Mouse (Mus musculus) spleen, adult 12 weeks (tissue): Measurements from ENCODE around the gene Nek11.
A peak's percentile ranks its signal among the peaks of the same experiment; 100 is the strongest.

ENCODE experiments used
- DNase-seq: peaks from one replicate; pipeline ENCODE4 v3.0.0; 2022; ENCODE audit warnings: low spot score

Nek11 gene

DNA sequence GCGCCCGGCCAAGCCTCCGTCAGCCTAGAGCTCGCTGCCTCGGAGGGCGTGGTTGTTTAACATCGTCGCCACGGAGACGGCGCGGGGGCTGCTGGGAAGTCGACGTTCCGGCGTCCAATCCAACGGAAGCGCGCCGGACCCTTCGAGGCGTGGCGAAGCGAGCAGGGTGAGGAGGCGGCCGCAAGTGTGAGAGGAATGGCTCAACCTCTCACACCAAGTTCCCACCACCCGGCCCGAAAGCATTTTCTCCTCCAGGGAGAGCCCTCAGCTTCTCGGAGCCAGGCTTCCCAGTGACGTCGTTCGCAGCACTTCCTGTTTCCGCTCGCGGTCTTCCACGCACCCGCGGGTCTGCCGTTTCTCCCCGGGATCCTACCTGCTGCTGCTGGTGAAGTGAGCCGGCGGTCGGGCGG, at the start of gene Nek11, which contains the start of gene Aste1:
Gene Nek11, minus strand, starts transcription at position 307 of the 410 bp plus-strand sequence.
Gene Aste1, plus strand, starts transcription at position 175 of the 410 bp plus-strand sequence.
- peak; percentile 92 for DNase-seq

DNA sequence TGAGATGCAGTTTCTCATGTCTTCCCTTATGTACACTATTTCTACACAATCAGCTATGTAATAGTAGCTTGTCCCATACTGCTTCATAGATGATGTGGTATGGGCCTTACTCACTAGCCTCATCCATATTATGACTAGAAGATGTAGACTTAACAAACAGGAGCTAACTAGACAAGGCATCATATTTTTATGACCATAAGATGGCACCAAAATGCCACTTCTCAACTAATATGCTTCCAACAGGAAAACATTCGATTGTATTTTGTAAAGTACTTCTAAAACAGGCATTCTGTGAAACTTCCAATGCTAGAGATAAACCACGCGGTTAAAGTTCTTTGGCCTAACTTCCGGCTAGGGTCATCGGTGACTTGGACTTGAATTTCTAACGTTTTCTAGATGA, 13.2 kb upstream of the Nek11 start:
- no peak for DNase-seq

DNA sequence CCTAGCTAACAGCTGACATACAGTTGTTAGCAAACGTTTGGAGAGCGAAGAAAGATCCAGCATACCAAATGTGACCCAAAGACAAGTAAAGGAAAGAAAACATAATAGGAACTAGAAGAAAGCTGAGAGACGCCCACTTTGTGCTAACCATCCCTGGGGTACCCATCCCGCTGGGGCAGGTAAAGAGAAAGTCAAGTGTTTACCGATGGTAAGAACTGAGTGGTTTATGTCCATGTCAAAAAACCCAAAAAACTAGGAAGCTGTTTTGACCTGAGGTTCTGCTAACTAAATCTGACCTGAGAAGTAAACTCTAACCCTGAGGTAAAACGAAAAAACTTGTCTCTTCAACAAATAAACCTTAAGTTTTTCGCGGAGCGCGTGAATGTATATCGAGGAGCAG, 604 bp downstream of the Nek11 start:
- no peak for DNase-seq

DNA sequence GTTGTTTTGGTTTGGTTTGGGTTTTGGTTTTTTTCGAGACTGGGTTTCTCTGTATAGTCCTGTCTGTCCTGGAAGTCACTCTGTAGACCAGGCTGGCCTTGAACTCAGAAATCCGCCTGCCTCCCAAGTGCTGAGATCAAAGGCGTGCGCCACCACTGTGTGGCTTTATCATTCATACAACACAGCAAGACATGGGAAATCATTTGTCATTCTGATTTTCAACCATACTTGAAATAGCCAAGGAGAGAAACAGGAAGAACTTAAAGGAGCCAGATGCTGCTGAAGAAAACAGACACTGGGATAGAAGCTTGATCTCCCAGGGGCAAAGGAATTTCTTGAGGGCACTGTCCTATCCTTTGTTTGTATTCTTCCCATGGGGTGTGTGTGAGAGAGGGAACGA, 4.7 kb downstream of the Nek11 start:
- no peak for DNase-seq

DNA sequence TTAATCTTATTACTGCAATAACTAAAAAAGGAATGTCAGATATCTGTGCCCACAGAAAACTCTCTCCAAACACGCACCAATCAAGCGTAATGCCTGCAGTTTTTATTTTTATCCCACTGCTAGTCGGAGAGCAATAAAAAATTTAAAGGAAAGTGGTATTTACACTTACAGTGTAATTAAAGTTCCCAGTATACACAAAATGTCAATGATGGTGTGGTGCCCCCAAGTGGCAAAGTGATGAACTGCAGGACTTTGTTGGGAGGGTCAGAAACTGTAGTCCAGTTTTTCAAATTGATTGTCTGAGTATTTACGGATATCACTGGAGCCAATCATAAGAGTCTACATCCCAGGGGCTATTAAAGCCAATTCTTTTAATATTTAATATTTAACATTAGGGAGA, 6.0 kb downstream of the Nek11 start:
- peak; percentile 46 for DNase-seq

DNA sequence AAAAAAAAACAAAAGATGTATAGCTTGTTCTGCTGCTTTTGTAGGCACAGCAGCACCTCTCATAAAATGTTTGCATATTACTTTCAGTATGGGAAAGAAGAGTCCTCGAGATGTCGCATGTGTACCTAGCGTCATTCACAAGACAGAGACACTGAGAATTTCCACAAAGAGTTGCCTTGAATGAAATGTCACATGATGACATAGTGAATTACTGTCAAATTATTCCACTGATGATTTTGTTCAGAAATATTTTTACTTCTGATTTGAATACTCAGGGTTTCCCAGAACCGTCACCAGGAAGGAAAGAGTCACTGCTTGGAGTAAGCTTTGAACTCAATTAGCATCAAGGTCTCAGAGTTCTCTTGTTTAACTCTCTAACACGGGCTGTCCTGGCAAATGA, 7.9 kb downstream of the Nek11 start:
- no peak for DNase-seq

DNA sequence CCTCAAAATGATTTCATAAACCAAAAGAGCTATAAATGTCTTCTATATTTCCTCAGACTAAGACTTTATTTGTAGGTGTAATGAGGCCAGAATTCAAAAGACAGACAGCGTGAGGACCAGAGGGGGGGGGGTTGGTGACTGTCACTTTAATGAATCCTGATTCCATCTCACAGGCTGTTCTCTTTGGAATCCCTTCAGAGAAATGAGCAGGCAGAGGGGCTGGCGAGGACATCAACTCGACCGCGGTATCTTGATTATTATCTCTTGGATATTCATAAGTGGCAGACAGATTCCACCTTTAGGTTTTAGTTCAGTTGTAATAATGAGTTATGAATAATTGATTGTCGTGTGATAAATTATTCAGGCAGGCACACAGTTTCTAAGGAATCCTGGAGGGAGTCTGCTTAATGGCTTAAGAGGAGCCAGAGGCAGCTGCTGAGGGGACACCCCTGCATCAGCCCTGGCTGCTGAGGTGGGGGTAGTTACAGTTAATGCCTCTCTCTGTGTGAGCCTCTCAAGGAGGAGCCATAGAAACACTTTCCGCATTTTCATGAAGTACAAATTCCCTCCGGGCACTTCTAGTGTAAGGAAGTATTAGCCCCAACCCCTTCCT, 15.7 kb downstream of the Nek11 start:
- no peak for DNase-seq

DNA sequence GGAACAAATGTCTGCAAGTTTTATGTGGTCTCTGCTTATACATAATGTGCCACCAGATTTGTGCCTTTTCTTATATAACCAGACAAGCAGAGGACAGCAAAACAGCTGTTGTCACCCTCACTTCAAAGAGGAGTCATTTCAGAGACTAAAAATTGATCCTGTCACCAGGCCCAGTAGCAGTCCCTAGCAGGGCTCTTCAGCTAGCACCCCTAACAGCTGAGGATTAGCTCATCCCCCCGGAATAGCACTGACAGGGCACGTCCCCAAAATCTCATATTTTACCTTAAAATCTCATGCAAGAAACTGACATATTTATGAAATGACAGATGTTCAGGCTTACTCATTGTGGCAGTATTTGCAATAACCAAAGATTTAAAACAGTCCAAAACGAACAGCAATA, 17.7 kb downstream of the Nek11 start:
- DNase-seq: no peak

DNA sequence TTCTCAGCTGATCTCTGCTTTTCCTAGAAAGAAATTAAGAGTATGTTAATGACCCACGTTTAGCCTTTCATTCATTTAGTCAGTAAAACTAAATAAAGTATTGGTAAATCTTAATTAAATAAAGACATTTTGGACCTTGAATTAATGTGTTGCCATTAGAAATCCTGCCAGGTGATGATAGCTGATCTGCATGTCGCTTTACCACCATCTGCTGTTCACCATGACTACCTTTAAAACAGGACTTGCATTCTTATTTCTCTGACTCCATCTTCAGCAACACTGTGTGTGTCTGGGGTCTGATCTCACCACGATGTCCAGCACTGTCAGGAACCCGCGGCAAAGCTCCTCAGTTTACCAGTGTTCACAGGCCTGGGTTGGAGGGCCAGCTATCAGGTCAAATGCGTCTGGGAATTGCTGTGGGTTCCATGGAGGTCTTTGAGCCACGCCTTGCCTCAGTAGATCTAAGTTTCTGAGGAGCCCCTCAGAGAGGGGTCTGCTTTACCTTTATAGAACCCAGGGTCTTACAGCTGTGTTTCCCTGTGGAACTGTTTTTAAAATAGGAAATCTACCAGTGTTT, 18.3 kb downstream of the Nek11 start:
- DNase-seq: no peak

DNA sequence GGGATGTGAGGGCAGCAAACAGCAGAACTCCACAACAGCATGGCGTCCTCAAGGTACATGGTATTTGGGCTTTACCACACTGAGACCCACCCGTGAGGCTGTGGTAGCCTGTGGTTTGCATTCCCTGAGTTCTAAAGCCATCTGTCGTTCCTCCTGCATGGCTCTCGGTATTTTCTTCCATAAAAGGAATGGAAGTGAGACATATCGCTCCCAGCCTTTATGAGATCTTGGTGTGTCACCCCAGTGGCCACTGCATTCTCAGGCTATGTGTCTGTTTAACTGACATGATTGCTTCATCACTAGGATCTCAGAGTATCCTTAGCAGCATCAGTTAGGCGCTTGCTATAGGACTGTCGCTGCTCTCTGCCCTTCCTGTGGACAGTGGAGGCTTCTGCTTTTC, 18.9 kb downstream of the Nek11 start:
- DNase-seq: no peak

DNA sequence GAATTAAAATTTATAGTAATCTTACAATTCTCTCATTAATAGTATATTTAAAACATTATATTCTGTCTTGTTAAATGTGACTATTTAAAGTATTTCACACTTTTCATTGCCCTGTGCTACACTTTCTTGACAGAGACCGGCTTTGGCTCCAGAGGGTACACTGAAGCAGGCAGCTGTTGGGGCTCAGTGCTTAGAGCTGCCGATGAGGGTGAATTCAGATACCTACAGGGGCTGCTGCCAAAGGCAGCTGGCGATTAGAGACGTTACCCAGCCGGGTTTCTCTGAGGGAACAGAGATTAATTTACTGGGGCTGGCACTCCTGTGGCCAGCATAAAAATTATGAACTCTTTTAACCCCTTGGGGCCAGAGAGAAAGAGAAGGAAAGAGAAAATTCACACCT, 21.0 kb downstream of the Nek11 start:
- DNase-seq: no peak

DNA sequence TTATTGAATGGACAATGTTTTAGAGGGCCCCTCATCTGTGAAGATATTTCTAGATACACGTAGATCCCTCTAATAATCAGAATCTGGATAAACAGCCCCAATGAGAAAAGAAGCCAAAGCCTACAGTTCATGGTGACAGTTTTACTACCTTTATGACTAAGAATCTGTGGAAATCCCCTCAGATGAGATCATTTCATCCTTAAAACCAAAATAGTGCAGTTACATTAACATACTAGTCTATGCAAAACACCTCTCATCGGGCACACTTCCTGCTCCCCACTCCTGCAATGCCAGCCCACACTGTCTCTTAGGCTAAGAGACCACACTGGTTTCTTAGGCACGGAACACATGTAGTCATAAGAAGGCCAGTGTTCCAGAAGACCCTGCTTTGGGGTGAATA, 26.7 kb downstream of the Nek11 start:
- DNase-seq: no peak

DNA sequence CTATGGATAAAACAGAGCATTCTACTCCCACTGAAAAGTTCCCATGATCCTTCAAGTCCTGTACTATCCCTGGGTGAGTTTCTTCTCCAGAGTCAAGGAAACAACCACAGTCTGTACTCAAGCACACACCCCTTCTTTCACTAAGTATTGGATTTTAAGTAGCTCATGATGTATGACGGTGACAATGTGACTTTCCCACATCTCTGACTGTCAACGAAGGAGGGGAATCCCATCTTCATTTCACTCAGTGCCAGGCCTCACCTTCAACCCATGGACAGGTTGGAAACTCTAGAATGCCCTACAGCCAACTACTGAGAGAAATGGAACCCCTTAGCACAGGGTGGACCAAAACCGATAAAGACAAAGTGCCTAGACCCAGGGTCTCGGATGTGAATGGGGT, 29.1 kb downstream of the Nek11 start:
- DNase-seq: no peak

DNA sequence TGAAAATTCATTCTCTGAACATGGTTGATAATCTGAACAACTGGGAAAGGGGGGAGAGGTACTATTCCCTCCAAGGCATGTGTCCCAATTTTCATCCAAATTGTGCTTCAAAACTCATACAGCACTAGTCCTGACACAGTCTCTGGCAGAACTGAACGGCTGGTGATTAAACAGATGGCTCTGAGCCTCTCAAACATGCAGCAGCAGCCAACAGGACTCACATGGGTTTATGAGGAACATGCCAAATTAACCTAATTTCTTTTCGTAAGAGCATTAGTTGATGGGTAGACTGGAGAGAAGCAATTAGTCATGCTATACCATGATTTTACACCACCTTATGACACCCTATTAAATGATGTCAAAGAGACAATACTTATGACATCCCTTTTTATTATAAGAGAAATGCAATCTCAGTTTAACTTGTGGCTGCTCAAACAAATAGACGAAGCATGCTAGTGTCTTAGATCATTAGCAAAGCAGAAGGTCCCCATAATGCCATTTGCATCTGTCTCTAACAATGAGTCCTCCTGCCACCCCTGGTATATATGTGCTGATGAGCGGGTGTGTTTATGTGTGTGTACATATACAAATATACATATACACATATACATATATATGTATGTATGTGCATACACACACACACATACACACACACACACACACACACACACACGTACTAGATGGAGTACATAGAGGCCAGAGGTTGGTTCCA, 31.6 kb downstream of the Nek11 start:
- DNase-seq: no peak

DNA sequence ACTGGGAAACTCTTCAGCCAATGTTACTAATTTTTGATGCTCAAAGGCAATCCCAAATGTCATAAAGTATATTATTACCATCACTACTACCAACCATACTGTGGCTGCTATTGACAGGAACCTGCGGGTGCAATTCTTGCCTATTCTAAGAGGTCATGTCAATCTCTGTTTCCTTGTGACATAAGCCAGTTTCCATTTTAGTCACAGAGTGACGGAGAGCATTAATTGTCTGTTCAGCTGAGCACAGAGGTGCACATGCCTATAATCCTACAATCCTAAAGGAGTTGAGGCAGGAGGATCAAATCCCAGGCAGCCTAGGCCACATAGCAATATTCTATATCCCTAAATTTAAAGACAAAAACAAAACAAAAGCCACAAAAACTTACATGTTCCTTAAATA, 33.1 kb downstream of the Nek11 start:
- DNase-seq: no peak

DNA sequence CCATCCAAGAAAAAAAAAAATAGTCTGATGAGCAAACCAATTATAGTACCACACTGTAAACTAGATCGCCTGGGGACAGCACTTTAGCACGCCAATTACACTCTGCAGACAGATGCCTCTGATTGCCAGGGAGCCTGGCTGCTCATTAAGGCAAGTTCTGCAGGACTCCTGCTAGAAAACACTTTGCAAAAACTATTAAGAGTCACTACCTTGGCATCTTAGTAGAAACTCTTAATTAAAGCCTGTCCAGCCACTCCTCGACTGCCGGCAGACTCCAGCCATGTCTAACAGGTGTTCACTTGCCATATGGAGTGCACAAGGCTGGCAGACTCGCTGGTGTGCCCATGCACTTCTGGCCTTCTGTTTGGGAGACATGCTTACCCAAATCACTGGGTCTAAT, 46.3 kb downstream of the Nek11 start:
- no peak for DNase-seq

DNA sequence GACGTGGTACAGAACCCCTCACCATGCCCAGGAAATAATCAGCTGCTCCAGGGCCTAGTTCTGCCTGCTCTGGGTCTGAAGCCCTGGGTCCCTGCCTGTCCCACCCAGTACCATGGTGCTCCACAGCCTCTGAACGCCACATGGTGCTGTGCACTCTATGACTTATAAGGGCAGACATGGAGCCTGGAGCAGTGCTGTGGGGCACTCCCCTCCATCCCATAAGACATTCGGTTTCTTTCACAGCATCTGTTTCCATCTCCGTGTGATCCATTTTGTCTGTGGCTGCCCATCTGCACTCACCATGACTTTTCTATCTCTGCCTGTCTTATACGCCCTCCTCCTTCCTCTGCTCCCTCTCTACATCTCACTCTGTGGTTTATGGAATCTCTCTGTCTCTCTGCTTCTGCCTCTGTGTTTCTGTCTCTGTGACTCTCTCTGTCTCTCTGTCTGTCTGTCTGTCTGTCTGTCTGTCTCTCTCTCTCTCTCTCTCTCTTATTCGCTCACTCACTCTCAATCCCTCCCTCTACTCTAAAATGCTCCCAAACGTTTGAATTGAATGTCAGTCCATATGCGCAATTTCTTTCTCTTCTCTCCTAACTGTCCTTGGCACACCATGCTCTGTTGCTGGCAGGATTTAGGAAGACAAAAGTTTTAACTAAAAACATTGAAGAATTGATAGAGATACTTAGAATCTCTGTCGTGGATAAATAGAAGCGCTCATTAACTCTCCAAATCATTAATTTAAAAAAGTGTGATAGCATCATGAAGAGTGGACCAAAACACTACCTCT, 46.9 kb downstream of the Nek11 start:
- no peak for DNase-seq

DNA sequence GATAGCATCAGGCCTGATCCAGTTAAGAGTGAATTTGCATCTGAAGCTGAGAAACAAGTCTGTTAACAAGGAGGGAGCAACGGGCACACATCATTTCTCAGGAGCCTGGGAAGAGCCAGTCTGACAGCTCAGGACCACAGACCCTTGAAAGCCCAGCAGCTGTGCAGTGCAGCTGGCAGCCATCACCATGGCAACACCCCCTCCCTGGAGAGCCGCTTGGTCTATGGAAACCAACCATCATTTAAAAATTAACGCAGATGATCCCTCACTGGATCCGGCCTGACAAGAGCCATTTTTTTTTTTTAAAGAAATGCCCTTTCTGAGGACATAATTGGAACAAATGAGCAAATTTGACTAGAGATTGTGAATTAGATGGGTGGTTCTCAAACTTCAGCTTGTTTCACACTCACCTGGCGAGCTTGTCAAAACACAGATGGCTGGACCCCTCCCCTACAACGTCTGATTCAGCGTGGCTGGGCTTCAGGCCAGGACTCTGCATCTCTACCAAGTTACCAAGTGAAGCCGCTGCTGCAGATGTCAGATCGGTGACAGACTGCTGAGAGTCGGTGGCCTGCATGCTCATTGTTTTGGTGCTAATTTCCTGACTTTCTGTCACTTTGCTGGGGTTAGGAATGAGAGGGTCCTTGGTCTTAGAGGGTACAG, 52.2 kb downstream of the Nek11 start:
- DNase-seq: no peak

DNA sequence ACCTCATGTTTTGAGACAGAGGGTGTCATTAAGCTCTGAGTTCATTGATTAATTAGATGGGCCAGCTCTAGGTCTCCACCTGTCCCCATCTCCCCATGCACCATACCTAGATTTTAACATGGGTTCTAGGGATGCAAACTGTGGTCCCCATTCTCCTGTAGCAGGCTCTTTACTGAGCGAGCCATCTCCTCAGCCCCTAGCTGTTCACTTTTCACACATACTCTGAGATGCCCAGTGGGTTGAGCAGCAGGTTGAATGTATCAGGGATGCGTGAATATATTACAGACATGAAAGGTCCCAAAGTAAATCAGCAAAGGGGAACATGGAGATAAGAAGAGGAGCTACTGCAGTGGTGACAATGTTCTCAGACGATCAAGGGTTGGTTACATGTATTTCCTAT, 52.8 kb downstream of the Nek11 start:
- no peak for DNase-seq

DNA sequence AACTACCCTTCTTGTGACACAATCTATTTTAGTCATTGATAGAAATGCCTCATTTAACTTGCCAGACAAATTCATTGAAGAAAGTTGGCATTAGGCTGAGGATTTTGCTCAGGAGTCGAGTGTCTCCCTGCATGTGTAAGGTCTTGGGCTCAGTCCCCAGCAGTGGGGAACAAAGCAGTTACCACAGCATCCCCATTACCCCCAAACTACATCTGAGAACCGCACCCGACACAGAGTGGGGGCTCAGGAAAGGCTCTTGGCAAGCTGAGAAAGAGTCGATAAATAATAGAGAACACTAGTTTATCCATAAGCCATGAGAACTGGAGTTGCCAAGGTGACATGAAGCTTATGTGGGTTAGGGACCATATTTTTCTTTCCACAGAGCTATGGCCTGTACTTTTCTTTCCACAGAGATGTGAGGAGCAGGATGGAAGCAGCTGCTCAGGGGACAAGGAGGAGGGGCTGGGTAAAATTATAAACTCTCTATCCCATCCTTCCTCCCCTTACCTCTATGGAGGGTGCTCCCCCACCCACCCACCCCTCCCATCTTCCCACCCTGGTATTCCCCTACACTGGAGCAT, 62.8 kb downstream of the Nek11 start:
- DNase-seq: no peak

DNA sequence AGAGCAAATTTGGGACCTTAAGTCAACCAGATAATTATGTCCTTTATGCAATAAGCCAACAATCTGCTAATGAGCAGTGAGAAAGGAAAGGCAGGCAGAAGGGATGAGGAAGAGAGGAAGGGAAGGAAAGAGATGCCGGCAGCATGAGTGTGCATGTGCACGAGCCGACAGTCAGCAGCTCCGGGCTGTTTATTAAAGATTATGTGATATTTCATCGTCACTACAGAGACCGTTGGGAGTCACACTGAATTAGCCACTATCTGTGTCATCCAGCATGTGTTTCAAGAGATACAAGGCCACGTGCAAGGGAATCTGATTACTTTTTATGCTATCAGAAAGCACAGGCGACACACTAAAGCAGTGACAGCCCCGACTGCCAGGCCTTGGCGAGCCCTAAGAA, 73.5 kb downstream of the Nek11 start:
- DNase-seq: no peak

DNA sequence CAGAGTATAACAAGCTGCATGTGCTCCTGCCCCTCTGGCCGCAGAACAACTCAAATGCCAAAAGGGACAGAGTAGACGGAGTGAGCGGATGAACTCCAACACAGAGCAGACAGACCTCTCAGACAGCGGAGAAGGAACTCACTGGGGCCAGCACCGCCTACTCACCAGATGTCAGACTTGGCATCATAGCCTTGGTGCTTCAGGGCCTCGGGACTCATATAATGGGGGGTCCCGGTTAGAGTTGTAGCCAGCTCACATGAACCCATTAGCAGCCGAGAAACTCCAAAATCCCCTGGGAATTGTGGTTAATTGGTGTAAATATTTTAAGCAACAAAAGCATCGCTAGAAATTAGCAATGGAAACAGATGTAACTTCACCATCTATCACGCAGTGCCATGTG, 82.1 kb downstream of the Nek11 start:
- DNase-seq: no peak
